Mouse (Mus musculus) G1E (cell line): ENCODE measurements around the gene Clasp1. TPM values are rescaled to one million over a fixed set of nuclear protein-coding genes. Genes with fewer than 3 reads are reported as not detected.

Source experiments
- ATAC-seq: 2 replicates; pipeline ENCODE4 v1.8.0; 2016; ENCODE audit warnings: mild to moderate bottlenecking; ENCODE audit not compliant: insufficient number of reproducible peaks, poor library complexity, low FRiP score, severe bottlenecking; ENCODE audit errors: extremely low read depth
- DNase-seq: peaks from one replicate; pipeline ENCODE4 v3.0.0; 2012; ENCODE audit warnings: low spot score
- H3K27me3 ChIP-seq: 2 replicates; pipeline ENCODE4 v1.6.1; 2012; ENCODE audit warnings: mild to moderate bottlenecking, low read length, inconsistent platforms; ENCODE audit not compliant: insufficient read depth
- H3K36me3 ChIP-seq: replicated peaks from 2 replicates; pipeline ENCODE3; 2012; ENCODE audit warnings: mild to moderate bottlenecking, inconsistent platforms
- H3K4me1 ChIP-seq: 2 replicates; pipeline ENCODE4 v1.6.1; 2012; ENCODE audit warnings: low read depth, low read length, inconsistent platforms, mixed read lengths; ENCODE audit not compliant: insufficient read depth
- H3K4me3 ChIP-seq: 2 replicates; pipeline ENCODE4 v1.5.1; 2012; ENCODE audit warnings: low read depth, mild to moderate bottlenecking, inconsistent platforms, low read length, moderate library complexity, mixed read lengths
- H3K9me3 ChIP-seq: replicated peaks from 2 replicates; pipeline ENCODE4 v1.6.1; 2012; ENCODE audit warnings: inconsistent platforms
- CTCF ChIP-seq: IDR thresholded peaks from 2 replicates; pipeline ENCODE4 v1.5.1; 2012; ENCODE audit warnings: low read depth, low read length, inconsistent platforms, mixed read lengths
- GATA1 ChIP-seq: IDR thresholded peaks from 2 replicates; pipeline ENCODE4 v1.6.1; 2012; ENCODE audit warnings: borderline replicate concordance, low read length, inconsistent platforms, mixed read lengths
- GATA2 ChIP-seq: IDR thresholded peaks from 2 replicates; pipeline ENCODE4 v1.6.1; 2012; ENCODE audit warnings: low read depth, low read length, inconsistent platforms, borderline replicate concordance
- POLR2AphosphoS5 ChIP-seq: IDR thresholded peaks from 2 replicates; pipeline ENCODE4 v1.6.1; 2012; ENCODE audit warnings: low read depth, low read length, inconsistent platforms; ENCODE audit not compliant: insufficient replicate concordance
- TAL1 ChIP-seq: conservative IDR thresholded peaks from 2 replicates; pipeline ENCODE4 v1.6.1; 2012; ENCODE audit warnings: low read depth, low read length, inconsistent platforms, mixed read lengths
- polyA plus RNA-seq: library from polyadenylated mRNA; stranded (reverse); fragments of >175 nt; gene quantifications from 2 replicates; pipeline ENCODE4 v1.2.3, GENCODE M21; 2012
- total RNA-seq, 2 experiments: library from RNA; stranded (forward) in 1 of 2; stranded (reverse) in 1 of 2; fragments of 200-1000 nt in 1 of 2; fragments of >200 nt in 1 of 2; fragmentation: Nextera tagmentation in 1 of 2; gene quantifications; 2 replicates each; pipeline ENCODE4 v1.2.3; 2014 to 2017

Clasp1 gene
- total and polyA plus RNA-seq, 3 experiments: 39.6 to 86.9 (median 51.2) TPM

- Histone ChIP-seq H3K4me1 (no peaks in the 10 kb centered on the region), H3K9me3 (no peaks in the 10 kb centered on the region), H3K27me3 (no peaks in the 10 kb centered on the region), H3K36me3 (no peaks in the 10 kb centered on the region), H3K4me3 (no peak overlapping the region)
- no peak for DNase-seq
- no peak for TF ChIP-seq CTCF
- TF ChIP-seq GATA1: no peak
- ATAC-seq: no peak
Measured at GRCm38 (mm10) chr1:118642296-118642999, 253.6 kb downstream of the Clasp1 start.

- H3K9me3 ChIP-seq: no peaks in the 10 kb centered on the region
- no peaks in the 10 kb centered on the region for H3K27me3 ChIP-seq
- no peaks in the 10 kb centered on the region for H3K4me1 ChIP-seq
- ATAC-seq (no peak), DNase-seq (no peak)
- TF ChIP-seq GATA2 (no peak), CTCF (no peak), GATA1 (no peak), TAL1 (no peak), POLR2AphosphoS5 (no peak)
- no peak overlapping the region for H3K4me3 ChIP-seq
- H3K36me3 ChIP-seq: no peaks in the 10 kb centered on the region
Measured at GRCm38 (mm10) chr1:118643138-118643979, 254.5 kb downstream of the Clasp1 start.

- no peaks in the 10 kb centered on the region for H3K27me3 ChIP-seq
- H3K36me3 ChIP-seq: no peaks in the 10 kb centered on the region
- no peaks in the 10 kb centered on the region for H3K4me1 ChIP-seq
- H3K4me3 ChIP-seq: no peak overlapping the region
- DNase-seq: no peak
- TF ChIP-seq TAL1 (no peak), GATA2 (no peak), POLR2AphosphoS5 (no peak), CTCF (no peak), GATA1 (no peak)
- ATAC-seq: no peak
- no peaks in the 10 kb centered on the region for H3K9me3 ChIP-seq
Measured at GRCm38 (mm10) chr1:118645701-118646100, 256.8 kb downstream of the Clasp1 start.

DNA sequence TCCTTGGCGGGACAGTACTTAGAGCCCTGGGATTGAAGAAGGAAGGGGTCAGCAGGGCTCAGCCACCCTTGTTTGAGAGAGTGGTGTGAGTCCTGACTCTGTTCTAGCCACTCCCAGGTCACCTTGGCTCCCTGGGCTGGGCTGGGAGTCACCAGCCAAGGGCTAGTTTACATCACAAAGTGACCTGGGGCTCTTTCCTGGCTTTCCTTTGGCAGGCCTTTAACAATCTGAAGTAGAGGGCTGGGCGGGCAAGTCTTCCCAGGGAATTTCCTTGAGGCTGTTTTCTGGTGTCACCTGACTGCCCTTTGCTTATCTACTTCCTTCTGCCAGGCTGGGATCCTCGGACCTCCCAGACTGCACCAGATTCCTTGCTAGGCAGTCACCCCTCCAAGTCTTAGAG is 259.2 kb downstream of the Clasp1 start:
- H3K4me1 ChIP-seq: no peaks in the 10 kb centered on the region
- no peaks in the 10 kb centered on the region for H3K36me3 ChIP-seq
- H3K9me3 ChIP-seq: no peaks in the 10 kb centered on the region
- DNase-seq: no peak
- no peak for TF ChIP-seq TAL1
- no peak for TF ChIP-seq POLR2AphosphoS5
- no peak for TF ChIP-seq GATA1
- no peak for TF ChIP-seq GATA2
- TF ChIP-seq CTCF: no peak
- H3K4me3 ChIP-seq: no peak overlapping the region
- no peak for ATAC-seq
- no peaks in the 10 kb centered on the region for H3K27me3 ChIP-seq

GRCm38 (mm10) chr1:118649933-118650770 is 261.3 kb downstream of the Clasp1 start:
- H3K9me3 ChIP-seq: no peaks in the 10 kb centered on the region

GRCm38 (mm10) chr1:118650771-118651080 is 261.9 kb downstream of the Clasp1 start:
- no peak for TF ChIP-seq GATA1
- no peak for TF ChIP-seq GATA2
- no peak for TF ChIP-seq POLR2AphosphoS5
- no peak for TF ChIP-seq TAL1
- no peak for TF ChIP-seq CTCF
- Histone ChIP-seq H3K36me3 (no peaks in the 10 kb centered on the region), H3K9me3 (no peaks in the 10 kb centered on the region), H3K27me3 (no peaks in the 10 kb centered on the region), H3K4me1 (no peaks in the 10 kb centered on the region), H3K4me3 (no peak overlapping the region)
- ATAC-seq (no peak), DNase-seq (no peak)

More at GRCm38 (mm10) chr1:118649933-118650770, 261.3 kb downstream of the Clasp1 start:
- no peaks in the 10 kb centered on the region for H3K36me3 ChIP-seq
- no peak for ATAC-seq
- no peak for DNase-seq
- H3K4me1 ChIP-seq: no peaks in the 10 kb centered on the region
- H3K27me3 ChIP-seq: no peaks in the 10 kb centered on the region
- no peak for TF ChIP-seq GATA1
- TF ChIP-seq TAL1: no peak
- no peak for TF ChIP-seq GATA2
- no peak for TF ChIP-seq CTCF
- no peak for TF ChIP-seq POLR2AphosphoS5
- no peak overlapping the region for H3K4me3 ChIP-seq
